Mouse (Mus musculus): ENCODE results near the gene Cisd3. TPM values are rescaled to one million over a fixed set of nuclear protein-coding genes. Genes with fewer than 3 reads are reported as not detected.
"Not testable (repeated sequence)": the region's sequence is repeated elsewhere in the genome, so short reads cannot be mapped to it uniquely, and the experiment has no call there.

Gene Cisd3
- polyA plus RNA-seq, 1 experiment from 2014 or later, result 19.5 TPM

DNA sequence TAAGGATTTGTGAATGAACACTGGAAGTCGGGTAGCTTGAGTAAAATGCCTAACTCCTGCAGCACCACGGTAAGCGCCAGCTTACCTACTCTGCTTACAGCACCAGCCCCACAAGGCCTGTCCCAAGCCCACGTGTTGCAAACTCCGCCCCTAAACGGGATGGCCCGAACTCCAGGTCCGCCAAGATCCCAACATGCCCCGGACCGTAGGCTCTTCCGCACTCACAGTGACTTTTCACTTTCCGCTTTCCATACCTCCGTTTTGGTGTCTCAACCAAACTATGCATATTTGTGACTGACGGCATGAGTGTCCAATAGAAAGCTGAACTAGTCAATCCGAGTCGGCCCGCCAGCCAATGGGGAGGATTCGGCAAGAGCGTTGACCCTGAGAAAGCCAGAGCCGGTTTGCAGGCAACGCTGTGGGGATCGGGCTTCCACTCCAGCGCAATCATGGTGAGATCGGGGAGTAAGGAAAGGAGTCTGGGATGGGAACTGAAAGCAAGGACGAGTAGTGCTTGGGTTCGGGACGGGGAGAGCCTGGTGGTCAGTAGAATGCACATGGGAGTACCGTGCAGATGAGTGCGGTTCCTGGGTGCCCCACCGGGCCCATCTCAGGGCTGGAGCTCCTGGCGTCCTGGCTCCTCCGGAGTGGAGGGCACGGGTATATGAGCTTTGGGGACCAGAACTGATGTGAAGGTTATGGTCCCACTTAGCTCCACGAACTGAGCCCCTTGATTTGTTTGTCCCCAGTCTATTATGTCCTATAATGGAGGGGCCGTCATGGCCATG lies 17.6 kb downstream of the Cisd3 start, which contains the start of gene Psmb3:
TSS of gene Psmb3 (plus strand) at position 361 of the 788 bp plus-strand sequence.
- Histone ChIP-seq H3K4me3 (peak within 1 kb of the TSS; percentile 89), H3K4me2 (replicated peaks) (peak within 1 kb of the TSS; percentile 76), H3K4me1 (peaks cover 29% of the 10 kb centered on the region), H3K27ac (replicated peaks) (peak within 1 kb of the TSS; percentile 88), H3K9ac (replicated peaks) (peak within 1 kb of the TSS; percentile 77), H3K9me3 (no peaks in the 10 kb centered on the region), H3K27me3 (no peaks in the 10 kb centered on the region), H3K36me3 (peaks cover 22% of the 10 kb centered on the region)
- ATAC-seq (replicated peaks), result peak; percentile 89
- under 1% methylated on average over 35 of the region's 35 CpGs for WGBS

DNA sequence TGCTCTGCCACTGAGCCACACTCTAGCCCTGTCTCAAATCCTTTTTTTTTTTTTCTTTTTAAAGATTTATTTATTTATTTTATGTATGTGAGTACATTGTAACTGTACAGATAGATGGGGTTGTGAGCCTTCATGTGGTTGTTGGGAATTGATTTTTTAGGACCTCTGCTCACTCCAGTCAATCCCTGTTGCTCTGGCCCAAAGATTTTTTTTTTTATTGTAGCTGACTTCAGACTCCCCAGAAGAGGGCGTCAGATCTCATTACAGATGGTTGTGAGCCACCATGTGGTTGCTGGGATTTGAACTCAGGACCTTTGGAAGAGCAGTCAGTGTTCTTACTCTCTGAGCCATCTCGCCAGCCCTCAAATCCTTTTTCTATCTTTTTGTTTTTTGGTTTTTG lies 24.4 kb downstream of the Cisd3 start:
- H3K9me3 ChIP-seq; H3K27ac ChIP-seq (replicated peaks); H3K9ac ChIP-seq (replicated peaks); ATAC-seq (replicated peaks); H3K4me2 ChIP-seq (replicated peaks); H3K4me1 ChIP-seq; H3K4me3 ChIP-seq; H3K27me3 ChIP-seq: not testable (repeated sequence)
- 85% methylated on average over 2 of the region's 2 CpGs for WGBS
- H3K36me3 ChIP-seq, result peaks cover 59% of the 10 kb centered on the region

DNA sequence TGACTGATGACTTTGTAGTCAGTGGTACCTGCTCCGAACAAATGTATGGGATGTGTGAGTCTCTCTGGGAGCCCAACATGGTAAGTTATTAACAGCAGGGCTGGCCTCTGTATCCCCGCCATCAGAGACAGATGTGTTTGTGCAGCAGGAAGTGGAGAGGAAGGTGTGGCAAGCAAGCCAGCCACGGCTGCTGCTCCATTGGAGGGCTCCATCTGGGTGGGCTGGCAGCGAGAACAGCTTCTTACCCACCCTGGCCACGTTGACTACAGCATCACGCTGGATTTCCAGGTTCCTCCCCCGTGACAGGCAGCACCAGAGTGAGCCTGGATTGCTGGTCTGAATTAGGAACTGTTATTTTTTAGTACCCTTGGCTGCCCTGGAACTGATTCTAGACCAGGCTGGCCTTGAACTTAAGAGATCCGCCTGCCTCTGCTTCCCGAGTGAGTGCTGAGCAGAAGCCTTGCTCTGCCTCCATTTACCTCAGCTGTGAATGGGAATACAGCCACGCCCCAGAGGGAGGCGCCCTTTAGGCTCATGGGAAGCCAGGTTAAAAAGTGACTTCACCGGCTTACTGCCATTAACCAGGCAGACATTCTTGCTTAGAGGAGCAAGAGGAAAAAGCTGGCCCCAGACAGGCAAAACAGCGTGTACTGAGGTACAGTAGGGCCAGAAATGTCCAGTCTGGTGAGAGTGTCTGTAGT lies 25.7 kb downstream of the Cisd3 start:
- H3K9ac ChIP-seq (replicated peaks), result no peak overlapping the region
- no peak for ATAC-seq (replicated peaks)
- 84% methylated on average over 13 of the region's 13 CpGs for WGBS
- no peak overlapping the region for H3K4me2 ChIP-seq (replicated peaks)
- no peaks in the 10 kb centered on the region for H3K27me3 ChIP-seq
- H3K27ac ChIP-seq (replicated peaks), result no peak overlapping the region
- H3K36me3 ChIP-seq, result peaks cover 53% of the 10 kb centered on the region
- no peak overlapping the region for H3K4me3 ChIP-seq
- no peaks in the 10 kb centered on the region for H3K9me3 ChIP-seq
- H3K4me1 ChIP-seq, result no peaks in the 10 kb centered on the region

DNA sequence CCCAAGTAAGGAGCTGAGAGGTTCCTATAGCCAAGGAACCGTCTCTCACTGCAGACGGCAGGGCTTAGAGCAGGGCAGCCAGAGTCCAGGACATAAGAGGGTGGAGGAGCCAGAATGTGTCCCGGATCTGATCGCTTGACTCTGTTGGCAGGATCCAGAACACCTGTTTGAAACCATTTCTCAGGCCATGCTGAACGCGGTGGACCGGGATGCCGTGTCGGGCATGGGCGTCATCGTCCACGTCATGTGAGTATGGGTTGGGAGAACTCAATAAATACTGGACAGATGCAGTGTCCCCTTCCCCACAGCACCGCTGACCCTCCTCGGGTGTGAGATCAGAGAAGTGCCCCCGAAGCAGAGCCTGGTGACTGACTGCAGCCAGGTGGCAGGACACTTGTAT lies 26.7 kb downstream of the Cisd3 start:
- WGBS, result 92% methylated on average over 15 of the region's 15 CpGs
- H3K4me2 ChIP-seq (replicated peaks), result no peak overlapping the region
- no peaks in the 10 kb centered on the region for H3K4me1 ChIP-seq
- no peaks in the 10 kb centered on the region for H3K9me3 ChIP-seq
- H3K27me3 ChIP-seq, result no peaks in the 10 kb centered on the region
- no peak overlapping the region for H3K4me3 ChIP-seq
- no peak overlapping the region for H3K27ac ChIP-seq (replicated peaks)
- ATAC-seq (replicated peaks), result no peak
- H3K36me3 ChIP-seq, result peaks cover 44% of the 10 kb centered on the region
- no peak overlapping the region for H3K9ac ChIP-seq (replicated peaks)

DNA sequence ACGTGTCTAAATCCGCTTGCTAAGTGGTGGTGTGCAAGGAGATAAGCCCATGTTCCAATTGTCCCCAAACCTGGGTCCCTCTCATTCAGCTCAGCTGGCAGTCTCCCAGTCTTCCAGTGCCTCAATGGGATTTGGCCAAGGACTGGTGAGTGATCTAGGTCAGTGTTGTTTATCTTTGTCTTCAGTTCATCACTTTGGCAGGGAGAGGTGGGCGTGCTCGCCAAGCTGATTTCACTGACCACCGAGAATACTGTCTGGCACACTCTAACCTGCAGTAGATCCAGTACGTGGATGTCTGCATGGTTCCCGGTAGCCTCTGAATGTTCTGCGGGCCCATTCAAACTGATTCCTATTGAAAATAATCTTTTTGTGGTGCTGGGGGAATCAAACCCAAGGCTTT lies 28.3 kb downstream of the Cisd3 start:
- H3K4me3 ChIP-seq, result no peak overlapping the region
- no peak overlapping the region for H3K27ac ChIP-seq (replicated peaks)
- H3K9me3 ChIP-seq, result no peaks in the 10 kb centered on the region
- peaks cover 49% of the 10 kb centered on the region for H3K36me3 ChIP-seq
- WGBS, result 79% methylated on average over 8 of the region's 8 CpGs
- ATAC-seq (replicated peaks), result no peak
- H3K4me2 ChIP-seq (replicated peaks), result no peak overlapping the region
- H3K4me1 ChIP-seq, result no peaks in the 10 kb centered on the region
- no peak overlapping the region for H3K9ac ChIP-seq (replicated peaks)
- no peaks in the 10 kb centered on the region for H3K27me3 ChIP-seq

DNA sequence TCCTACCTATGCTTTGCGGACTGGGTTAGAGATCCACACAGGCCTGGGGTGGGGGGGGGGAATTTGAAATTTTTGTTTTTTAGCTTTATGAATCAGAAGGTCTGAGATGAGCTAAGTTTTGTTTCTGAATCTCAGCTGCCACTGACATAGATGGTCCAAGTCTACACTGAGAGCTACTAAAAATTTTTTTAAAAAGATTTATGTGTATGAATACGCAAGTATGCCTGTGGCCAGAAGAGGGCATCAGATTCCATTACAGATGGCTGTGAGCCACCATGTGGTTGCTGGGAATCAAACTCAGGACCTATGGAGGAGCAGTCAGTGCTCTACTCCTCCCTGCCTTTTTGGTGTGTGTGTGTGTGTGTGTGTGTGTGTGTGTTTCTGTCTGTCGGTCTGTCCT lies 28.7 kb downstream of the Cisd3 start:
- Histone ChIP-seq H3K9me3 (no peaks in the 10 kb centered on the region), H3K27ac (replicated peaks) (no peak overlapping the region), H3K27me3 (no peaks in the 10 kb centered on the region), H3K4me1 (no peaks in the 10 kb centered on the region), H3K4me3 (no peak overlapping the region), H3K9ac (replicated peaks) (no peak overlapping the region), H3K4me2 (replicated peaks) (no peak overlapping the region), H3K36me3 (peaks cover 49% of the 10 kb centered on the region)
- 94% methylated on average over 3 of the region's 3 CpGs for WGBS
- no peak for ATAC-seq (replicated peaks)

DNA sequence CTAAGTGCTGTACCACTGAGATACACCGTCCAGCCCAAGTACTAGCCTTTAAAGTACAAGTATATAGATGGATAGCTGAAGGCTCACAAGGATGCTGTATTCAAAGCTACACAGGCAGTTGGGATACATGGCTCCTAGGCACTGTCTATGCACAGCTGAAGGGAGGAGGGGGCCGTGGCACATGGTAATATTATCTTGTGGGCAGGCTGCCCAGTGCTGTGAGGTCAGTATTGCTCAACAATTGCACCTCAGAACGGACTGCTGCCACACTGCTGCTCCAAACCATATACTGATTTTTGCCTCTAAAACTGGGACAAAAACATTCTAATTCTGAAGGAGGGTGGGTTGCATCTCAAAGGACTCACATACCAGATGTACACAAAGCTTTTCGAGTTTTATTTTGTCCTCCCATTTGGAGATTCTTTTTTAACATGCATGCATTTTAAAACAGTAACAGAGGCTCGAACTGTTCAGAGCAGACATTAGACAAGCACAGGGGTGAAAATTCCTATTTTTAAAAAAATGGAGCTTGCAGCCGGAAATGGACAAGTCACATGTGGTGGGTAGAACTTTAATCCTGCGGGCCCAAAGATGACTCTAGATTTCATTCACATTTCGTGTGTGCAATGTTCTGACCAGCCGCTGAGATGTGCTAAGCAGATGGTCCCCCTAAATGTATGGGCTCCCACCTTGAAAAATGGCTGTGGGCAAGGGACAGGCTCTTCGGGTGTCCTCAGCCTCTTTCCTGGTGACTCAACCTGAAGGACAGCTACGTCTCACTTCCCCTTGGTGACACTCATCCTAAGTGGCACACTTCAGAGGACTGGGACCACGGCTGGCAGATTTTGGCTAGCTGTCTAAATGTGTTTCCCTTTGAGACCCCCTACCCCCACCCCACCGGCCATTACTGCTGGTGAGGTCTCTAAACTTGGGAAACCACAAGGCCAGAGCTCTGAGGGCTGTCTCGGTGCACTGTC lies 29.4 kb downstream of the Cisd3 start:
- WGBS, result 88% methylated on average over 14 of the region's 14 CpGs
- Histone ChIP-seq H3K4me2 (replicated peaks) (no peak overlapping the region), H3K4me3 (no peak overlapping the region), H3K27me3 (no peaks in the 10 kb centered on the region), H3K9ac (replicated peaks) (no peak overlapping the region), H3K36me3 (peaks cover 55% of the 10 kb centered on the region), H3K4me1 (no peaks in the 10 kb centered on the region), H3K27ac (replicated peaks) (no peak overlapping the region), H3K9me3 (no peaks in the 10 kb centered on the region)
- no peak for ATAC-seq (replicated peaks)

DNA sequence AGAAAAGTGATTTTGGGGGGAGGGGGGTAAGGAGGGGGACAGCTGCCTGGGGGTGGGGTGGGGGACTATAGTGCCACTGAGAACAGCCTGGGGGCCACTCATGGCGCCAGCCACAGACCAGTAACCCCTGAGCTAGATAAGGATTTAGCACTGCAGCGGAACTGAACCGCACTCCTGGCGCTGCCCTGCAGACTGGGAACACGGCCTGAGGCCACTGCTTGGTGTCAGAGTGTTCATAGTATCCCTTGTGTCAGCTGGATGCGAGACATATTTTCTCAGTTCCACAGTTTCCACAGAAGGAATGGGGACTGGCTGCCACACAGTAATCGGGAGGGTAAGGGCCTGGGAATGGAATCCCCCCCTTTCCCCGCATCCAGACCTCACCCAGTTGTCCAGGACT lies 30.4 kb downstream of the Cisd3 start:
- Histone ChIP-seq H3K36me3 (peaks cover 63% of the 10 kb centered on the region), H3K9me3 (no peaks in the 10 kb centered on the region), H3K4me2 (replicated peaks) (no peak overlapping the region), H3K9ac (replicated peaks) (no peak overlapping the region), H3K27me3 (no peaks in the 10 kb centered on the region), H3K4me1 (no peaks in the 10 kb centered on the region), H3K4me3 (no peak overlapping the region), H3K27ac (replicated peaks) (no peak overlapping the region)
- 92% methylated on average over 8 of the region's 8 CpGs for WGBS
- no peak for ATAC-seq (replicated peaks)

DNA sequence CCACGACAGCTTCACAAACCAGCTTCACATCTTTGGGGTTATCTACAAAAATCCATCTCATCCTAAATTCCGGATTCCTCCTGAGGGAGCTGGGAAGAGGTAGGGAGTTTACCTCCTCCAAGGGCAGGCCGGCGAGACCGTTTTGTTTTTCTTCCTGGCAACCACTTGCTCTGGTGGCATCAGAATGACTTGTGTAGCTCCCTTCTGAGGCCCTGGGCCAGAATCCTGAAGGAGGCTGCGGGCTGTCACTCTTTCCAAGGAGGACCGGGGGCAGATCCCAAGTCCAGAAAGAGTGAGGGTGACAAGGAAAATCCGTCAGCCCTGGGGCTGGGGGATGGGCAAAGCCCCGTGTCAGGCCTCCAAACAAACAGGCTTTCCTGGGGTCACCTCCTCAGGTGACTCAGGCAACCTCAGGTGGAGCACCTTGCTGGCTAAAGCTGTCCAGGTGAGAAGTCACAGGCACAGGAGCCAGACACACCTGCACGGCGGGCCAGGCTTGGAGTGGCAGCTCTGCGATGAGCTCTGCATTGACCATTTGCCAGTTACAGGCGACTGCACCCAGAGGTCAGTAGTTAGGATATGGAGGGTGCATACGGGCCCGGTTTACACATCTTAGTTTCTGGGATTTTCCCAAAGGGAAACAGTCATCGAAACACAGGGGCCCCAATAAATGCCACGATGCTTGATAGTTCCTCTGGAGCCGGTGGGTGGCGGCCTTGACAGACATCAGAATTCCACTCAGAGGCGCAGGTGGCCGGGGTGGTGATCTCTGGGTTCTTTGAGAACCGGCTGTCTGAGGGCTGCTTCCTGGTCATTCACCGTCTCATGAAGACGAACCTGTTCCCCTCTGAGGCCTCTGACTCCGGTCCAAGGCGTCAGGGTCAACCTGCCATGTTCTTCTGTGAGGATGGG lies 32.0 kb downstream of the Cisd3 start:
- Histone ChIP-seq H3K4me3 (no peak overlapping the region), H3K9ac (replicated peaks) (no peak overlapping the region), H3K27ac (replicated peaks) (no peak overlapping the region), H3K27me3 (no peaks in the 10 kb centered on the region), H3K36me3 (peaks cover 65% of the 10 kb centered on the region), H3K4me1 (no peaks in the 10 kb centered on the region), H3K4me2 (replicated peaks) (no peak overlapping the region), H3K9me3 (no peaks in the 10 kb centered on the region)
- ATAC-seq (replicated peaks), result no peak
- WGBS, result 91% methylated on average over 26 of the region's 26 CpGs

DNA sequence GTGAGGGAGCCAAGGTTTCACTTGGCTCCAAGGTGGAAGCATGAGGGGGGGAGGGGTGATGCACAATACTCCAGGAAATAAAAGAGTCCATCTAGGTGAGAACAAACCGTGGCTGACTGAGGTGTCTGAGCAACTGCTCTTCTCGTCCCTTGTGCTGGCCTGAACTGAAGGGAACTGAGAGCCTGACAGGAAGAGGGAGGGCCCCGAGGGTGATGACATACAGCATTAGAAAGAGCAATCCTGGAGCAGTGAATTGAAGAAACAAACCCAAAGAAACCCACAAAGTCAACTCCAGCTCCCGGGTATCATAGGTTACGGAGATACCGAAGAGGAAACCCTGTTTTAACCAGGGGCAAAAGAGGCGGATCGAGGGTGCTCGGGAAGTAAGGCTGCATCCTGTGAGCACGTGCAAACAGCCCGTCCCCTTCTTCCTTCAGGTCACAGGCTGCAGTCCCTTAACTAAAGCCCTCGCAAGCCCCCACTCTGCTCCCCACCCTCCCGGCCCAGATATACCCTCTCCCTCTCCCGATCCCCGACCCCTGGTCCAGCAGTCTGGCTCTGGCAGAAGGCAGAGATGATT lies 32.7 kb downstream of the Cisd3 start:
- Histone ChIP-seq H3K9ac (replicated peaks) (no peak overlapping the region), H3K9me3 (no peaks in the 10 kb centered on the region), H3K4me1 (no peaks in the 10 kb centered on the region), H3K27ac (replicated peaks) (no peak overlapping the region), H3K27me3 (no peaks in the 10 kb centered on the region), H3K4me2 (replicated peaks) (no peak overlapping the region), H3K4me3 (no peak overlapping the region), H3K36me3 (peaks cover 64% of the 10 kb centered on the region)
- ATAC-seq (replicated peaks), result no peak
- 86% methylated on average over 15 of the region's 15 CpGs for WGBS

DNA sequence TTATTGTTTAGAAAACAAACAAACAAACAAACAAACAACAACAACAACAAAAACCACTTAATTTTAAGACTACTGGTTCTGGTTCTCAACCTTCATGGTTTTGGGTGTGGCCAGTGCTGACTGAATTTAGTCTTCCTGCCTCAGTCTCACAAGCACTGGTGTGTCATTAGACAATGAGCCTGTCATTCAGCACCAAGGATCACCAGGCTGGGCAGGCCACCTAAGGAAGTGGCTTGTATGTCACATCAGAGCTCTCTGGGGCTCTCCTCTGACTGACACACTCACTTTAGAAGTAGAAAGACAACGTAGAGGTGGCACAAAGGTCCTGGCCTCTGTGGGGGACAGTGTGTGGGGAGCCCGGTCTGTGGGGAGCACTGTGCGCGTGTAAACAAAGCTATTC lies 33.4 kb downstream of the Cisd3 start:
- WGBS, result 91% methylated on average over 4 of the region's 4 CpGs
- Histone ChIP-seq H3K27me3 (no peaks in the 10 kb centered on the region), H3K9ac (replicated peaks) (no peak overlapping the region), H3K36me3 (peaks cover 64% of the 10 kb centered on the region), H3K4me1 (no peaks in the 10 kb centered on the region), H3K9me3 (no peaks in the 10 kb centered on the region), H3K4me2 (replicated peaks) (no peak overlapping the region), H3K27ac (replicated peaks) (no peak overlapping the region), H3K4me3 (no peak overlapping the region)
- ATAC-seq (replicated peaks), result no peak
